ENCODE assay signal across 13 mouse cellular contexts in the genomic region with DNA sequence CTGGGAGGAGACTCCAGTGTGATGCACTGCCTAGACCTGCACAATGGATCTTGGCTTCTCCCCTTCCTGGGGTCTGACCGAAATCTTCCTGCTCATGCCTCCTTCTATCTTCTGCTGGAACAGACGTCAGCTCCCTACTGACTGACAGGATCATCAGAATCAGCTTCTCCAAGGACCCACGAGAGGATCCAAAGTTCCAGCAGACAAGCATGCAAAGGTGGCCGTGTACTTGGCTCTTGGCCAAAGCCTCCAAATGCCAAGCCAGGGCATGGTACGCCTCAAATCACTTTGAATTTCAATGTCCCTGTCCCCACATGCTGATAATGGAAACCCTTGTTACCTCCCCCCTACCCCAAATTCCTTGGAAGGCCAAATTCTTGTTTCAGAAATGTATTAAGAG. TPM values are rescaled to one million over a fixed set of nuclear protein-coding genes. Genes with fewer than 3 reads are reported as not detected.
DNase-seq lines count a peak whose midpoint lies in the region; ATAC-seq and TF ChIP-seq lines count a peak whose summit lies in the region.
"Had no signal": no experiment of that assay in that cellular context is flagged by ENCODE, and none has a peak within 500 bp of the region (broad histone marks: within the 10 kb centered on the region; RNA-seq: fewer than 3 reads in every experiment).

No protein-coding gene starts in this region.

- no peak for ATAC-seq in hindbrain, postnatal 0 days
- no peak for ATAC-seq in hindbrain, embryonic 13.5 days (ENCODE audit: low FRiP score)
- ATAC-seq in midbrain, postnatal 0 days (ENCODE audit: low FRiP score) = no peak
- ATAC-seq in midbrain, embryonic 11.5 days (ENCODE audit: low FRiP score) = no peak
- ATAC-seq in limb, embryonic 14.5 days (ENCODE audit: low FRiP score, low read depth) = no peak
- ATAC-seq: intestine, postnatal 0 days had no signal

- H3K4me3 ChIP-seq in hindbrain, postnatal 0 days (ENCODE audit: low read length) = no peak overlapping the region
- H3K4me3 ChIP-seq in hindbrain, embryonic 13.5 days = no peak overlapping the region
- no peak overlapping the region for H3K4me3 ChIP-seq in midbrain, postnatal 0 days (ENCODE audit: low read depth, low read length)
- no peak overlapping the region for H3K4me3 ChIP-seq in midbrain, embryonic 11.5 days (ENCODE audit: low read depth, low read length)
- H3K4me3 ChIP-seq in limb, embryonic 14.5 days (replicated peaks; ENCODE audit: low read length) = no peak overlapping the region
- H3K4me3 ChIP-seq: forebrain, embryonic 12.5 days had no signal

- H3K27me3 ChIP-seq in hindbrain, postnatal 0 days (ENCODE audit: insufficient read depth, low read length) = no peaks in the 10 kb centered on the region
- H3K27me3 ChIP-seq in hindbrain, embryonic 13.5 days = 0 out of 2 replicates have a peak, but pooled peaks cover 2% of the 10 kb centered on the region
- no peaks in the 10 kb centered on the region for H3K27me3 ChIP-seq in midbrain, postnatal 0 days (ENCODE audit: insufficient read depth, low read length)
- no peaks in the 10 kb centered on the region for H3K27me3 ChIP-seq in midbrain, embryonic 11.5 days (ENCODE audit: control insufficient read depth, insufficient read depth, low read length)
- no peaks in the 10 kb centered on the region for H3K27me3 ChIP-seq in limb, embryonic 14.5 days (ENCODE audit: control insufficient read depth, insufficient read depth, low read length)

- TF ChIP-seq POLR2A in limb, embryonic 14.5 days (IDR thresholded peaks at IDR 0.05; ENCODE audit: borderline replicate concordance, extremely low read depth, insufficient read depth, insufficient read length) = no peak

- H3K4me2 ChIP-seq in hindbrain, postnatal 0 days (ENCODE audit: low read depth, low read length) = no peak overlapping the region
- H3K4me2 ChIP-seq in hindbrain, embryonic 13.5 days = no peak overlapping the region
- no peak overlapping the region for H3K4me2 ChIP-seq in midbrain, postnatal 0 days (ENCODE audit: low read depth, low read length, poor library complexity, severe bottlenecking)
- H3K4me2 ChIP-seq in midbrain, embryonic 11.5 days = no peak overlapping the region
- no peak overlapping the region for H3K4me2 ChIP-seq in limb, embryonic 14.5 days (replicated peaks; ENCODE audit: low read depth, low read length, severe bottlenecking)
- H3K4me2 ChIP-seq: forebrain, embryonic 12.5 days had no signal

- no peak for TF ChIP-seq CTCF in hindbrain, postnatal 0 days (IDR thresholded peaks at IDR 0.05; ENCODE audit: low read depth)
- TF ChIP-seq CTCF in midbrain, postnatal 0 days (IDR thresholded peaks at IDR 0.05) = no peak

- WGBS in hindbrain, postnatal 0 days = 33% methylated on average over 5 of the region's 5 CpGs
- WGBS in hindbrain, embryonic 13.5 days = 52% methylated on average over 5 of the region's 5 CpGs
- 42% methylated on average over 5 of the region's 5 CpGs for WGBS in midbrain, postnatal 0 days
- WGBS in midbrain, embryonic 11.5 days = 79% methylated on average over 5 of the region's 5 CpGs
- WGBS in limb, embryonic 14.5 days = 54% methylated on average over 5 of the region's 5 CpGs

- H3K9me3 ChIP-seq in hindbrain, postnatal 0 days (ENCODE audit: low read length) = no peaks in the 10 kb centered on the region
- no peaks in the 10 kb centered on the region for H3K9me3 ChIP-seq in hindbrain, embryonic 13.5 days
- H3K9me3 ChIP-seq in midbrain, postnatal 0 days (ENCODE audit: low read length) = no peaks in the 10 kb centered on the region
- no peaks in the 10 kb centered on the region for H3K9me3 ChIP-seq in midbrain, embryonic 11.5 days (ENCODE audit: control insufficient read depth, low read length)
- H3K9me3 ChIP-seq in limb, embryonic 14.5 days (ENCODE audit: control insufficient read depth, low read length) = no peaks in the 10 kb centered on the region
- H3K9me3 ChIP-seq: forebrain, embryonic 12.5 days had no signal

- DNase-seq in adrenal gland, postnatal 14 days = peak; percentile 27
- DNase-seq in adrenal gland, adult (ENCODE audit: inconsistent age in 2 of 2, low spot score in 1 of 2) = no peak
- peak; percentile 53 for DNase-seq in hindbrain, postnatal 0 days (ENCODE audit: low spot score)
- DNase-seq in midbrain, postnatal 0 days (ENCODE audit: low spot score) = peak; percentile 24
- DNase-seq in midbrain, embryonic 11.5 days (ENCODE audit: low spot score, missing footprints) = no peak
- no peak for DNase-seq in limb, embryonic 14.5 days (ENCODE audit: low spot score)
- DNase-seq in urinary bladder, postnatal 36 days (ENCODE audit: low spot score in 2 of 2) = no peak
- DNase-seq: thymus, adult 18-20 months had no signal

- H3K27ac ChIP-seq in hindbrain, postnatal 0 days = peak overlapping the region; percentile 15; the same call in 1 of the 2 replicates
- H3K27ac ChIP-seq in hindbrain, embryonic 13.5 days = no peak overlapping the region
- no peak overlapping the region for H3K27ac ChIP-seq in midbrain, postnatal 0 days (ENCODE audit: low read depth, low read length)
- no peak overlapping the region for H3K27ac ChIP-seq in midbrain, embryonic 11.5 days (ENCODE audit: low read depth, low read length)
- peak overlapping the region; percentile 22 for H3K27ac ChIP-seq in limb, embryonic 14.5 days (replicated peaks; ENCODE audit: low read depth, low read length)

- H3K36me3 ChIP-seq in hindbrain, postnatal 0 days (ENCODE audit: insufficient read depth, low read length) = no peaks in the 10 kb centered on the region
- no peaks in the 10 kb centered on the region for H3K36me3 ChIP-seq in hindbrain, embryonic 13.5 days
- peaks cover 15% of the 10 kb centered on the region; the same call in 1 of the 2 replicates for H3K36me3 ChIP-seq in midbrain, postnatal 0 days (ENCODE audit: insufficient read depth, low read length)
- no peaks in the 10 kb centered on the region for H3K36me3 ChIP-seq in midbrain, embryonic 11.5 days (ENCODE audit: control insufficient read depth, insufficient read depth, low read length)
- no peaks in the 10 kb centered on the region for H3K36me3 ChIP-seq in limb, embryonic 14.5 days (ENCODE audit: control insufficient read depth, insufficient read depth, low read length)
- H3K36me3 ChIP-seq: forebrain, embryonic 12.5 days had no signal

- H3K9ac ChIP-seq in hindbrain, postnatal 0 days (replicated peaks; ENCODE audit: low read length) = no peak overlapping the region
- H3K9ac ChIP-seq in hindbrain, embryonic 13.5 days = no peak overlapping the region
- no peak overlapping the region for H3K9ac ChIP-seq in midbrain, postnatal 0 days (replicated peaks; ENCODE audit: low read length, poor library complexity, severe bottlenecking)
- no peak overlapping the region for H3K9ac ChIP-seq in midbrain, embryonic 11.5 days (ENCODE audit: low read length)
- no peak overlapping the region for H3K9ac ChIP-seq in limb, embryonic 14.5 days (ENCODE audit: low read depth, low read length, severe bottlenecking)
- H3K9ac ChIP-seq: forebrain, embryonic 12.5 days had no signal

- H3K4me1 ChIP-seq in hindbrain, postnatal 0 days (ENCODE audit: insufficient read depth, low read length) = peaks cover 10% of the 10 kb centered on the region
- H3K4me1 ChIP-seq in hindbrain, embryonic 13.5 days (replicated peaks) = peaks cover 29% of the 10 kb centered on the region
- no peaks in the 10 kb centered on the region for H3K4me1 ChIP-seq in midbrain, postnatal 0 days (ENCODE audit: insufficient read depth, low read length)
- H3K4me1 ChIP-seq in midbrain, embryonic 11.5 days (ENCODE audit: control insufficient read depth, insufficient read depth, low read length) = no peaks in the 10 kb centered on the region
- H3K4me1 ChIP-seq in limb, embryonic 14.5 days (ENCODE audit: control insufficient read depth, insufficient read depth, low read length) = peaks cover 29% of the 10 kb centered on the region

RNA-seq across cellular contexts. Expression of gene Rnf112, which starts 5.9 kb away (rescaled TPM):
- total RNA-seq in adrenal gland, postnatal 14 days (2021) = 1.2 and 2.1 TPM in 2 replicates
- 74.3 and 74.9 TPM in 2 replicates for total RNA-seq in hindbrain, postnatal 0 days (2014; rRNA removed)
- polyA plus RNA-seq in hindbrain, postnatal 0 days (2015; fragmentation: Nextera tagmentation; extraction: Ambion mirVana) = 22.0 and 23.8 TPM in 2 replicates
- polyA plus RNA-seq in hindbrain, embryonic 13.5 days (2015; fragmentation: Nextera tagmentation; extraction: Ambion mirVana) = 12.2 and 13.6 TPM in 2 replicates
- total RNA-seq in midbrain, postnatal 0 days (2014; rRNA removed) = 75.6 and 86.9 TPM in 2 replicates
- polyA plus RNA-seq in midbrain, postnatal 0 days (2015; fragmentation: Nextera tagmentation; extraction: Ambion mirVana) = 35.7 and 36.2 TPM in 2 replicates
- polyA plus RNA-seq in midbrain, embryonic 11.5 days (2014; fragmentation: Nextera tagmentation; extraction: Ambion mirVana) = 0.40 and 0.51 TPM in 2 replicates
- polyA plus RNA-seq in limb, embryonic 14.5 days (2012; rRNA removed) = 2.4 and 2.8 TPM in 2 replicates
- 0.21 and 0.26 TPM in 2 replicates for polyA plus RNA-seq in limb, embryonic 14.5 days (2014; fragmentation: Nextera tagmentation; extraction: Ambion mirVana)
- total RNA-seq: granulocyte monocyte progenitor cell, adult 5-6 weeks; heart, postnatal 36 days had no signal

RNA-seq across cellular contexts. Expression of gene Mfap4, which starts 37.2 kb away (rescaled TPM):
- total RNA-seq in adrenal gland, postnatal 14 days (2021) = 23.5 and 34.4 TPM in 2 replicates
- total RNA-seq in hindbrain, postnatal 0 days (2014; rRNA removed) = 42.1 and 68.1 TPM in 2 replicates
- polyA plus RNA-seq in hindbrain, postnatal 0 days (2015; fragmentation: Nextera tagmentation; extraction: Ambion mirVana) = 38.7 and 43.3 TPM in 2 replicates
- polyA plus RNA-seq in hindbrain, embryonic 13.5 days (2015; fragmentation: Nextera tagmentation; extraction: Ambion mirVana) = 60.5 and 77.1 TPM in 2 replicates
- total RNA-seq in midbrain, postnatal 0 days (2014; rRNA removed) = 10.1 and 22.8 TPM in 2 replicates
- polyA plus RNA-seq in midbrain, postnatal 0 days (2015; fragmentation: Nextera tagmentation; extraction: Ambion mirVana) = 14.1 and 16.4 TPM in 2 replicates
- polyA plus RNA-seq in midbrain, embryonic 11.5 days (2014; fragmentation: Nextera tagmentation; extraction: Ambion mirVana) = 69.8 and 78.9 TPM in 2 replicates
- 749 and 913 TPM in 2 replicates for polyA plus RNA-seq in limb, embryonic 14.5 days (2012; rRNA removed)
- 474 and 516 TPM in 2 replicates for polyA plus RNA-seq in limb, embryonic 14.5 days (2014; fragmentation: Nextera tagmentation; extraction: Ambion mirVana)
- total RNA-seq: granulocyte monocyte progenitor cell, adult 5-6 weeks had no signal

RNA-seq across cellular contexts. Expression of gene Mapk7, which starts 46.2 kb away (rescaled TPM):
- 16.7 and 20.0 TPM in 2 replicates for total RNA-seq in adrenal gland, postnatal 14 days (2021)
- total RNA-seq in hindbrain, postnatal 0 days (2014; rRNA removed) = 50.5 and 58.8 TPM in 2 replicates
- 43.1 TPM in 2 replicates for polyA plus RNA-seq in hindbrain, postnatal 0 days (2015; fragmentation: Nextera tagmentation; extraction: Ambion mirVana)
- polyA plus RNA-seq in hindbrain, embryonic 13.5 days (2015; fragmentation: Nextera tagmentation; extraction: Ambion mirVana) = 78.3 and 82.6 TPM in 2 replicates
- total RNA-seq in midbrain, postnatal 0 days (2014; rRNA removed) = 37.3 and 46.1 TPM in 2 replicates
- polyA plus RNA-seq in midbrain, postnatal 0 days (2015; fragmentation: Nextera tagmentation; extraction: Ambion mirVana) = 36.6 and 36.9 TPM in 2 replicates
- 51.0 and 58.3 TPM in 2 replicates for polyA plus RNA-seq in midbrain, embryonic 11.5 days (2014; fragmentation: Nextera tagmentation; extraction: Ambion mirVana)
- polyA plus RNA-seq in limb, embryonic 14.5 days (2012; rRNA removed) = 98.7 and 133 TPM in 2 replicates
- 55.9 and 68.9 TPM in 2 replicates for polyA plus RNA-seq in limb, embryonic 14.5 days (2014; fragmentation: Nextera tagmentation; extraction: Ambion mirVana)

RNA-seq across cellular contexts. Expression of gene B9d1, which starts 56.9 kb away (rescaled TPM):
- total RNA-seq in adrenal gland, postnatal 14 days (2021) = 15.3 and 16.0 TPM in 2 replicates
- 22.8 and 33.9 TPM in 2 replicates for total RNA-seq in hindbrain, postnatal 0 days (2014; rRNA removed)
- 26.2 and 29.7 TPM in 2 replicates for polyA plus RNA-seq in hindbrain, postnatal 0 days (2015; fragmentation: Nextera tagmentation; extraction: Ambion mirVana)
- polyA plus RNA-seq in hindbrain, embryonic 13.5 days (2015; fragmentation: Nextera tagmentation; extraction: Ambion mirVana) = 41.0 and 43.4 TPM in 2 replicates
- 26.3 and 28.1 TPM in 2 replicates for total RNA-seq in midbrain, postnatal 0 days (2014; rRNA removed)
- polyA plus RNA-seq in midbrain, postnatal 0 days (2015; fragmentation: Nextera tagmentation; extraction: Ambion mirVana) = 25.1 and 27.5 TPM in 2 replicates
- 35.1 and 39.6 TPM in 2 replicates for polyA plus RNA-seq in midbrain, embryonic 11.5 days (2014; fragmentation: Nextera tagmentation; extraction: Ambion mirVana)
- polyA plus RNA-seq in limb, embryonic 14.5 days (2012; rRNA removed) = 37.2 and 41.7 TPM in 2 replicates
- 28.2 and 35.5 TPM in 2 replicates for polyA plus RNA-seq in limb, embryonic 14.5 days (2014; fragmentation: Nextera tagmentation; extraction: Ambion mirVana)
- total RNA-seq: granulocyte monocyte progenitor cell, adult 5-6 weeks had no signal

Comparison
In these comparisons a context has a peak if more than half of its experiments do, and no peak if none do; other contexts are left out.
1. DNase-seq: peak in adrenal gland, postnatal 14 days (single experiment), hindbrain, postnatal 0 days (single experiment) and midbrain, postnatal 0 days (single experiment); none in adrenal gland, adult (0 of 2), midbrain, embryonic 11.5 days (single experiment), limb, embryonic 14.5 days (single experiment) and urinary bladder, postnatal 36 days (0 of 2).
2. H3K27ac ChIP-seq: peak in hindbrain, postnatal 0 days (single experiment) and limb, embryonic 14.5 days (single experiment); none in hindbrain, embryonic 13.5 days (single experiment), midbrain, postnatal 0 days (single experiment) and midbrain, embryonic 11.5 days (single experiment).